Mouse (Mus musculus): Measurements from ENCODE around the gene Prrg2.
A peak's percentile ranks its signal among the peaks of the same experiment; 100 is the strongest.

- TF ChIP-seq CTCF (IDR thresholded peaks at IDR 0.05; ENCODE audit: control insufficient read depth, insufficient read depth, low read length) (peak; percentile 38), POLR2A (IDR thresholded peaks at IDR 0.05; ENCODE audit: borderline replicate concordance, control insufficient read depth, low read depth, low read length) (no peak)
Observed at GRCm38 (mm10) chr7:45098541-45099240, 36.2 kb upstream of the Prrg2 start.
